Mouse (Mus musculus) telencephalon, adult 2 months (tissue): ENCODE results near the gene Tecta.
A peak's percentile ranks its signal among the peaks of the same experiment; 100 is the strongest.

Experiments used
- DNase-seq: peaks from one replicate; pipeline ENCODE4 v3.0.0-alpha.2; 2011; ENCODE audit warnings: low read depth, low spot score

The Tecta gene

DNA sequence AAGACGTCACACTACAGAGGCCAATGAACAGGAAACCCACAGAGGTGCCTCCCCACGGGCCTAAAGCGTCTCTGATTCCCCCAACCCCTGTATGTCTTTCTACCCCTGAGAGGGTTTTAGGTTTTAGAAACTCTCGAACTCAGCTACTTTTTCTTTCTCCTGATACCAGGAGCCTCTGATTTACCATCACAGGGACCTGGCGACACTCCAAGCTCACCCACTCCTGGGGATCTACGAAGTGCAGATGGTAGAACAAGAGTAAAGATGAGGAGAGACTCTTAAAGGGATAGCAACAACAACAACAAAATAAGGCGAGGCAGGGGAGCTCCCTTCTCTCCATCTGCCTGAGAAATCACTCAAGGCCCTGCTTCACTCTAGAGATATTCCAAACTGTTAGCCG is 12.7 kb downstream of the Tecta start:
- no peak for DNase-seq

GRCm38 (mm10) chr9:42385656-42386055 is 14.1 kb downstream of the Tecta start:
- no peak for DNase-seq

DNA sequence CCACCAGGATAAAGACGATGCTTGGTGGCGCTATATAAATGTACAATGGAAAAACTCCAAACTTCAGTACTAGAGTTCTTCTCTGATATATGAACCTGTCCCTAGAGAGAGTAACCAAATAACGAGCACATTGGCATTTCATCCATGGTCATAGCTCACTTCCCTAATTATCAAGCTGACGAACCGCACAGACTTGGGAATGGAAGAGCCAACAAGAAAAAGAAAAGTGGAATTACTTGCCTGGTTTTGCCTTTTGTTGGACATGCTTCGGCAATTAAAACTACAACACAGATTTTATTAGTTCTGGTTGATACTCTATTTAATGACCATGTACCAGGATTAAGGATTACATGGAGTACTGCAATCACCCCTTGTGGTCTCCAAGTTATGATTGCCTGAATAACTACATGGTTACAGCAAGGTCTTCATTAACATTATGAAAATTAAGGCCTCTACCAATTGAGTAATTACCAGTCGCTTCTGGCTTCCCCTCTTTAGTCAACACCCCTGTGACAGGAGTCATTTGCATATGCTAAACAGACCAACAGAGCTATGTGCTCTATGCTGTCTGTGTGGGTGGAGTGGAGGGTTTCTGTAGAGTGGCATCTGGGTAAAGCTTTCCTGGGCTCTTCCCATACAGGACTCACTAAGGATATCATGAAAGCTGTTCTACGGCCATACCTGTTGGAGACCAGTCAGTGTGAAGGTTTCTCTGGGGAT is 16.9 kb downstream of the Tecta start:
- DNase-seq = no peak

DNA sequence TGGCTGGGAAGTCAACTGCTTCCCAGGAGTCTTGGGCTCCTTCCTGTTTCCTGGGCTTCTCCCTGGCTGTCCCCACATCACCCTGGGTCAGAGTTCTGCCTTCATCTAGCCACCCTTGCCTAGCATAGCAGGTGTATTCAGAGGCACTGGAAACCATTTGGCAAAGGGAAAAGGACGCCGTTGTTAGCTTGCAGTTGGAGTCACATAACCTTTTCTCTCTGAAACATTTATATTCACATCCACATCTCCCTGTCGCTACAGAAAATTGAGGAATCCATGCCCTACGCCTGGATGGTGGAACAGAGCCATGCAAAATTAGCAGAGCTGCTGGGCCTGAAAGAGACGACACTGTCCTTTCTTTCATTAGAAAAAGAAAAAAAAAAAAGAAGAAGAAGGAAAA is 17.7 kb downstream of the Tecta start:
- DNase-seq = no peak

GRCm38 (mm10) chr9:42378071-42378470 is 21.7 kb downstream of the Tecta start:
- DNase-seq = no peak

- DNase-seq = no peak
These were observed 22.1 kb downstream of the Tecta start for GRCm38 (mm10) chr9:42377656-42378055.

DNA sequence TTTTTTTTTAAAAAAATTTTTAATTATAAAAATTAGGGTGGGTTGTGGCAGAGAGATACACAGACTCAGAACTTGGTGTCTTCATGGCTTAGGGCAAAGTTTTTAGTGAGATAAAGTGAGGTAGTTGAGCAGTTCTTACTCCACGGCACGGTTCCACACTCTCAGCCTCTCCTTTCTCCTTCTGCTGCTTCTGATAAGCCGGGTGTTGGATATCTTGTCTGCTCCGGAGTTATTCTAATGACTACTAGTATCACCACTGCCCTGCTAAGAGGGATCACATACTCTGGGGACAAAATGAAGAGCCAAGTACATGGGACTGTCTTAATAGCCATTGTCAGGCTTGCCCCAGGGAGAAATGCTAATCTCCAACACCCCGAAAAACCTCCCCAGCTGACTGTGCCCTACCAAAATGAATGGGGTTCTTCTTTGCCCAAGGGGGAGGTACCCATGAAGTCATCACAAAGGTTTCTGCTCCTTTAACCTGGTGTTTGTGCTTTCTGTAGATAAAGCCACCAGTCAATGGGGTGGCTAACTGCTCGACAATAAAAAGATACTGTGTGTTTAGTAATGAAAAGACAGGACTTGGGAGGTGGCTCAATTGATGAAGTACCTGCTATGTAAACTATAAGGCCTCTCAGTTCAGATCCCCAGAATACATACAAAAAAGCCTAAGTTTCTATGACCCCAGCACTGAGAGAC is 27.9 kb downstream of the Tecta start:
- DNase-seq = no peak

GRCm38 (mm10) chr9:42357585-42357984 is 42.1 kb downstream of the Tecta start:
- DNase-seq = no peak

DNA sequence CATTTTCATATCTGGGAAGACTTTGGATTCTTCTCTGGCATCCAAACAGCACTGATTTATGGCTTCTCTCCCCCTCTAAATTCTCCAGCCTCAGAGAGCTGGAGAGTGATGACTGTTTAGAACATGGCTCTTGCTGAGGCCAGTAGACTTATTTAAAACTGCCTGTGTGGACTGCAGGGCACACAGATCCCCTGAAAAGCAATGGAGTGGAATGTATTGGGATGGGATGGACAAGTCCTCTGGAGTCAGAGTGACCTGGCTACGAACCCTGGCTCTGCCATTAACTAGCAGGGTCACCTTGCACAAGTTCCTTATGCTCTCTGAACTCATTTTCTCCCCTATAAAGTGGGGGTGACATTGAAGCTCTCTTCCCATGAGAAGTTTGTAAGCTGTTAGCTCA is 44.9 kb downstream of the Tecta start:
- no peak for DNase-seq

DNA sequence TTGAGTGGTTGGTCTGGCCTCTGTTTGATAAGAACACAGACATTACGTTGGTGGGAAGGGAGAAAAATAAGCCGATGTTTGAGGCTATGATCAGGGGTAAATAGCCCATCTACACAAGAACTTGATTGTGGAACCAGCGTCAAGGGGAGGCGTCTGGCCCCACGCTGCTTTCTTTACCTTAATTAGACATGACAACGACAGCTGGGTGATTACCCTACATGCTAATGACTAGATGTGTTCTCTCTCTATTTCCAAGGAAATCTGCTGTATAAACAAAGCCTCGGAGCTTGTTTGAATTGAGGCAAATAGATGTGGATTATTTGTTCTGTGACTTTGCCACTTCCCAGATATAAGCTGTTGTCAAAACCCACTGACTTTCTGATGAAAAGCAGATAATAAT is 49.9 kb downstream of the Tecta start:
- no peak for DNase-seq

DNA sequence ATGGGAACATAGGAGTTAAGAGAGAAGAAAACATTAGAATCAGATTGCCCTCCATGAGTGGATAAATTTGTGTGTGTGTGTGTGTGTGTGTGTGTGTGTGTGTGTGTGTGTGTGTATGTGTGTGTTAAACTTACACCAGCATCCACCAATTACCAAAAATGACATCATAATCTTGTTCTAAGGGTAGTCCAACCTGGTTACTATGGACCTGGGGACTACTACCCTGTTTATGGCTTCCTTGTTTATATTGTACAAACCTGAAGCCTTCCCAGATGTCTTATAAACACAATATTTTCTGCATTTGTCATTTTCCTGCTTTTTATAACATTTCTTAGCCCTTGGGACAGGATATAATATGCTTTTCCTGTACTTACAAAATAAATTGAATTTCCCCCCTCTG is 53.4 kb downstream of the Tecta start:
- DNase-seq = no peak

GRCm38 (mm10) chr9:42339151-42339550 is 60.6 kb downstream of the Tecta start:
- no peak for DNase-seq

- DNase-seq = no peak
These were observed 62.7 kb downstream of the Tecta start for GRCm38 (mm10) chr9:42337026-42337425.

GRCm38 (mm10) chr9:42336575-42336974 is 63.2 kb downstream of the Tecta start:
- no peak for DNase-seq

DNA sequence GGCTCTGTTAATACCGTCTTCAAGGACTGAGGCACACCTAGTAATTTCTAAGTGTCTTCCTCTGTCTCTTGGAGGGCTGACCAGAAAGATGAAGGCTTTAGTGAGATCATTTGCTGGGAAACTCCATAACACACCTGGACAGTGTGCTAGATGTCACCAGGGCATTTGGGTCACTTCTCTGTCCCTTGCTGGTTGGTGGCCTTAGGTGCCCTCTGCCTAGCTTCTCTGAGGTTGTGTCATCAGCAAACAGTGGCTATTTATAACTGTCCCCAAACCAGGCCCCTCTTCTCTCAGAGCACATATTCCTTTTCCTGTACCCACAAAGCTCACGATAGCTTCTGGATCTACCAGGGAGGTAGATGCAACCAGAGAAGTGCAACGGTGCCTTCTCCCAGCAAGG is 64.8 kb downstream of the Tecta start:
- no peak for DNase-seq

- DNase-seq = no peak
These were observed 67.0 kb downstream of the Tecta start for GRCm38 (mm10) chr9:42332692-42333091.

- no peak for DNase-seq
These were observed 68.4 kb downstream of the Tecta start for GRCm38 (mm10) chr9:42331341-42331740.

GRCm38 (mm10) chr9:42329753-42330152 is 70.0 kb downstream of the Tecta start:
- no peak for DNase-seq

- DNase-seq = peak; percentile 55
These were observed 72.9 kb downstream of the Tecta start for GRCm38 (mm10) chr9:42326688-42327440.

- peak; percentile 42 for DNase-seq
These were observed 74.9 kb downstream of the Tecta start for GRCm38 (mm10) chr9:42324640-42325394.

DNA sequence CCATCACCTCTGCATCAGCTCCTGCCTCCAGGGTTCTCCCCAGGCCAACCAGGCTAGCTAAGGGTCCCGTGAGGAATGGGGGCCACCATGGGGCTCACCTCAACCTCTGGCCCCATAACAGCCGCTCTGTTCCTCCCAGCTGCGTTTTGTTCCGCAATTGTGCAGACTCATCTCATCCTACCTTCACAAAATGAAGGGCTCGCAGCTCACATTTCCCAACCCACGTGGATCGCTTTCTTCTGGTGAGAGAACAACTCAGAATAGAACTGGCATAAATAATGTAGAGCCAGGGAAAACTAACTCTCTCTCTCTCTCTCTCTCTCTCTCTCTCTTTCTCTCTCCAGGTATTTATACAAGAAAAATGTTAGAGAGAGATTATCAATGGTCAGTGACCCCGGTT is 76.5 kb downstream of the Tecta start:
- DNase-seq = peak; percentile 43

DNA sequence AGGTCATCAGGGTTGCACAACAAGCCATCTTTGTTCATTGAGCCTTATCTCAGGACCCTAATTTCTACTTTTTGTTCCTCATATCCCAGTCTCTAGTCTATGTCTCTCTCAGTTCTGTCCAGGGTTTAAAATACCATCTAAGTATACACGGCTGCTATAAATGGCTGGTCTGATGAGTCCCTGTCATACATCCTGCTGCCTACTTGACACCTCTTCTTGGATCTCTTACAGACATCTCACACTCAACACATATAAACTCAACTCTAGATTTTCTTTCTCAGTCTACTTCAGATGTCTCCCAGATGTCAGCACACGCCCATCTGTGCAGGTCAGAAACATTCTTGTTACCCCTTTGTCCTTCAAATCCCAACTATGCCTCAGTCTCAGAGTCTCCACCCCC is 78.3 kb downstream of the Tecta start:
- peak; percentile 44 for DNase-seq
